Mouse (Mus musculus): ENCODE results near the gene Samd4b. TPM values are rescaled to one million over a fixed set of nuclear protein-coding genes. Genes with fewer than 3 reads are reported as not detected.

Samd4b gene
- polyA plus RNA-seq, 2 experiments: 4.5 to 12.0 TPM

- no peak overlapping the region for H3K4me3 ChIP-seq (ENCODE audit: insufficient read depth in 1 of 2, low read depth in 2 of 2, low read length in 2 of 2)
- no peak overlapping the region for H3K27ac ChIP-seq
- DNase-seq (ENCODE audit: low read depth in 3 of 3, low spot score in 3 of 3) (no peak), ATAC-seq (ENCODE audit: insufficient read depth) (no peak)
- no peaks in the 10 kb centered on the region for H3K9me3 ChIP-seq (ENCODE audit: control insufficient read depth, low read length)
- TF ChIP-seq EP300 (IDR thresholded peaks at IDR 0.05; ENCODE audit: low read depth) (no peak), CTCF (IDR thresholded peaks at IDR 0.05; ENCODE audit: low read depth) (no peak)
- no peaks in the 10 kb centered on the region for H3K27me3 ChIP-seq (ENCODE audit: control insufficient read depth, insufficient read depth, low read length)
- no peak overlapping the region for H3K4me2 ChIP-seq (ENCODE audit: low read depth)
- H3K9ac ChIP-seq (replicated peaks): no peak overlapping the region
- H3K4me1 ChIP-seq (replicated peaks; ENCODE audit: control insufficient read depth in 2 of 2, insufficient read depth in 2 of 2, low read length in 1 of 2): peaks cover 0 to 4% of the 10 kb centered on the region in 2 experiments; a peak in 2 of 4 replicates
- H3K36me3 ChIP-seq (replicated peaks; ENCODE audit: control insufficient read depth, insufficient read depth, low read depth): no peaks in the 10 kb centered on the region
- WGBS (ENCODE audit: insufficient replicate concordance): 51% methylated on average over 13 of the region's 13 CpGs
Observed at GRCm38 (mm10) chr7:28444344-28444974, 153.5 kb downstream of the Samd4b start.

- 9% methylated on average over 4 of the region's 4 CpGs for WGBS (ENCODE audit: insufficient replicate concordance)
- DNase-seq (ENCODE audit: low read depth in 3 of 3, low spot score in 3 of 3): no peak
Observed at GRCm38 (mm10) chr7:28442688-28443087, 155.3 kb downstream of the Samd4b start.

DNA sequence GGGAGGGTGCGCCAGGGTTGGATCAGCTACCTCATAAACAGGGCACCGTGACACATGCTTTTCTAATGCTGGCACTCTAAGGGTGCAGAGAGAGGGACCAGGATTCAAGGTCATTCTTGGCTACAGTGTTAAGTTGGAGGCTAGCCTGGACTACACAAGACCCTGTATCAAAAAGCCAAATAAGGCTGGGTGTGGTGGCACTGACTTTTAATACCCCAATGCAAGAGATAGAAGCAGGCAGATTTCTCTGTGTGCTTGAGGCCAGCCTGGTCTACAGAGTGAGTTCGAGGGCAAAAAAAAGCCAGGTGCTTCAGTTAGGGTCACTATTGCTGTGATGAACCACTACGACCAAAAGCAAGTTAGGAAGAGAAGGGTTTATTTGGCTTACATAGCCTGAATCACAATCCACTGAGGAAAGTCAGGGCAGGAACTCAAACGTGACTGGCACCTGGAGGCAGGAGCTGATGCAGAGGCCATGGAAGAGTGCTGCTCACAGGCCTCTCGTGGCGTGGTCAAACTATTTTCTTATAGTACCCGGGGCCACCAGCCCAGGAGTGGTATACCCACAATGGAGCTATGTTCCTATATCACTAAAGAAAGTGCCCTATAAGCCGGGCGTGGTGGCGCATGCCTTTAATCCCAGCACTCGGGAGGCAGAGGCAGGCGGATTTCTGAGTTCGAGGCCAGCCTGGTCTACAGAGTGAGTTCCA, 156.0 kb downstream of the Samd4b start:
- WGBS (ENCODE audit: insufficient replicate concordance): 45% methylated on average over 12 of the region's 14 CpGs
- Histone ChIP-seq H3K4me3 (ENCODE audit: insufficient read depth in 1 of 2, low read depth in 2 of 2, low read length in 2 of 2) (peak overlapping the region in 1 of 2 experiments; percentile 1; a peak in 1 of 4 replicates), H3K27me3 (ENCODE audit: control insufficient read depth, insufficient read depth, low read length) (no peaks in the 10 kb centered on the region), H3K4me1 (replicated peaks; ENCODE audit: control insufficient read depth in 2 of 2, insufficient read depth in 2 of 2, low read length in 1 of 2) (peaks cover 6 to 11% of the 10 kb centered on the region in 2 experiments), H3K4me2 (ENCODE audit: low read depth) (0 out of 2 replicates have a peak overlapping the region, but pooled peaks have one; percentile 8), H3K9me3 (ENCODE audit: control insufficient read depth, low read length) (no peaks in the 10 kb centered on the region), H3K27ac (no peak overlapping the region), H3K9ac (replicated peaks) (no peak overlapping the region), H3K36me3 (replicated peaks; ENCODE audit: control insufficient read depth, insufficient read depth, low read depth) (no peaks in the 10 kb centered on the region)
- DNase-seq (ENCODE audit: low read depth in 3 of 3, low spot score in 3 of 3) (no peak), ATAC-seq (ENCODE audit: insufficient read depth) (no peak)
- no peak for TF ChIP-seq CTCF (IDR thresholded peaks at IDR 0.05; ENCODE audit: low read depth)
- no peak for TF ChIP-seq EP300 (IDR thresholded peaks at IDR 0.05; ENCODE audit: low read depth)

More at GRCm38 (mm10) chr7:28442688-28443087, 155.3 kb downstream of the Samd4b start:
- TF ChIP-seq EP300 (IDR thresholded peaks at IDR 0.05; ENCODE audit: low read depth): no peak
- TF ChIP-seq CTCF (IDR thresholded peaks at IDR 0.05; ENCODE audit: low read depth): no peak
- H3K36me3 ChIP-seq (replicated peaks; ENCODE audit: control insufficient read depth, insufficient read depth, low read depth): no peaks in the 10 kb centered on the region
- H3K27me3 ChIP-seq (ENCODE audit: control insufficient read depth, insufficient read depth, low read length): no peaks in the 10 kb centered on the region
- peaks cover 0 to 4% of the 10 kb centered on the region in 2 experiments; a peak in 3 of 4 replicates for H3K4me1 ChIP-seq (replicated peaks; ENCODE audit: control insufficient read depth in 2 of 2, insufficient read depth in 2 of 2, low read length in 1 of 2)
- peak overlapping the region; percentile 22; the same call in 1 of the 2 replicates for H3K4me2 ChIP-seq (ENCODE audit: low read depth)
- no peak overlapping the region for H3K27ac ChIP-seq
- no peaks in the 10 kb centered on the region for H3K9me3 ChIP-seq (ENCODE audit: control insufficient read depth, low read length)
- peak; percentile 51; the same call in 1 of the 2 replicates for ATAC-seq (ENCODE audit: insufficient read depth)
- no peak overlapping the region for H3K4me3 ChIP-seq (ENCODE audit: insufficient read depth in 1 of 2, low read depth in 2 of 2, low read length in 2 of 2)
- no peak overlapping the region for H3K9ac ChIP-seq (replicated peaks)

DNA sequence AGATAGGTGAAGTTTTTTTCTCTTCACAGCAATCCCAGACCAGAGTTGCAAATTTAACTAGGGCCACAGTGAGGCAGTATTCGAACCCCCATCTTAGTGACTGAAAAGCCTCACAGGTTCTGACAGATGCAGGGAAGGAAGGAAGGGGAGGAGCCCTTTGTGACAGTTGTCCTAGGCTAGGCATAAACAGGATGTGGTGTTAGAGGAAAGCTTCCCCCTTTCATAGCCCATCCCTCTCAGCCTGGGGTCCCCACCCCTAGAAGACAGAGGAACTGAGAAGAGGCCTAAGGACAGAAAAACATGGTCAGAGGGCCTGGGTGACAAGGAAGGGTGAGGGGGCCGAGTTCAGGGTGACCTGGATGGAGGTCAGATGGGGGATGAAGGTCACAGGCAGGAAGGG, 157.2 kb downstream of the Samd4b start:
- Histone ChIP-seq H3K4me3 (ENCODE audit: insufficient read depth in 1 of 2, low read depth in 2 of 2, low read length in 2 of 2) (peak overlapping the region; percentile 16 to 39; a peak in 3 of 4 replicates), H3K9me3 (ENCODE audit: control insufficient read depth, low read length) (no peaks in the 10 kb centered on the region), H3K4me2 (ENCODE audit: low read depth) (peak overlapping the region; percentile 28), H3K27ac (no peak overlapping the region), H3K4me1 (replicated peaks; ENCODE audit: control insufficient read depth in 2 of 2, insufficient read depth in 2 of 2, low read length in 1 of 2) (peaks cover 6 to 11% of the 10 kb centered on the region in 2 experiments), H3K36me3 (replicated peaks; ENCODE audit: control insufficient read depth, insufficient read depth, low read depth) (no peaks in the 10 kb centered on the region), H3K9ac (replicated peaks) (no peak overlapping the region), H3K27me3 (ENCODE audit: control insufficient read depth, insufficient read depth, low read length) (no peaks in the 10 kb centered on the region)
- ATAC-seq (ENCODE audit: insufficient read depth) (no peak), DNase-seq (ENCODE audit: low read depth in 3 of 3, low spot score in 3 of 3) (peak in 2 of 3 experiments; percentile 38 to 46)
- 11% methylated on average over 2 of the region's 2 CpGs for WGBS (ENCODE audit: insufficient replicate concordance)
- no peak for TF ChIP-seq EP300 (IDR thresholded peaks at IDR 0.05; ENCODE audit: low read depth)
- no peak for TF ChIP-seq CTCF (IDR thresholded peaks at IDR 0.05; ENCODE audit: low read depth)

DNA sequence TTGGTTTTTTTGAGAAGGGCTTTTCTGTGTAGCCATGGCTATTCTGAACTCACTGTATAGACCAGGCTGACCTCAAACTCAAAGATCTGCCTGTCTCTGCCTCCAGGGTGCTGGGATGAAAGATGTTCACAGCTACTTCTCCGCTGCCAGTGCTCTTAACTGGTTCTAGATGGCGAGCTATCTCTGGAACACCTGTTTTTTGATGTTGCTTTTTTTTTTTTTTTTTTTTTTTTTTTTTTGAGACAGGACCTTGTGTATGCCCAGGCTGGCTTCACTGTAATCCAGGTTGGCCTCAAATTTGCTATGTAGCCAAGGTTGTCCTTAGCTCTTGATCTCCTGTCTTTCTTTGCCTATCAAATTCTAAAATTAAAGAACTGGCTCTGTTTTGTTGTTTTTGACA, 159.2 kb downstream of the Samd4b start:
- H3K27me3 ChIP-seq (ENCODE audit: control insufficient read depth, insufficient read depth, low read length): no peaks in the 10 kb centered on the region
- H3K36me3 ChIP-seq (replicated peaks; ENCODE audit: control insufficient read depth, insufficient read depth, low read depth): no peaks in the 10 kb centered on the region
- H3K27ac ChIP-seq: no peak overlapping the region
- H3K9ac ChIP-seq (replicated peaks): no peak overlapping the region
- H3K9me3 ChIP-seq (ENCODE audit: control insufficient read depth, low read length): no peaks in the 10 kb centered on the region
- WGBS (ENCODE audit: insufficient replicate concordance): 49% methylated on average over 2 of the region's 2 CpGs
- DNase-seq (ENCODE audit: low read depth in 3 of 3, low spot score in 3 of 3) (no peak), ATAC-seq (ENCODE audit: insufficient read depth) (no peak)
- H3K4me2 ChIP-seq (ENCODE audit: low read depth): no peak overlapping the region
- peaks cover 21 to 22% of the 10 kb centered on the region in 2 experiments for H3K4me1 ChIP-seq (replicated peaks; ENCODE audit: control insufficient read depth in 2 of 2, insufficient read depth in 2 of 2, low read length in 1 of 2)
- no peak for TF ChIP-seq CTCF (IDR thresholded peaks at IDR 0.05; ENCODE audit: low read depth)
- no peak for TF ChIP-seq EP300 (IDR thresholded peaks at IDR 0.05; ENCODE audit: low read depth)
- H3K4me3 ChIP-seq (ENCODE audit: insufficient read depth in 1 of 2, low read depth in 2 of 2, low read length in 2 of 2): no peak overlapping the region
